Comparison of ENCODE assay signal across 8 mouse cellular contexts in the genomic region with DNA sequence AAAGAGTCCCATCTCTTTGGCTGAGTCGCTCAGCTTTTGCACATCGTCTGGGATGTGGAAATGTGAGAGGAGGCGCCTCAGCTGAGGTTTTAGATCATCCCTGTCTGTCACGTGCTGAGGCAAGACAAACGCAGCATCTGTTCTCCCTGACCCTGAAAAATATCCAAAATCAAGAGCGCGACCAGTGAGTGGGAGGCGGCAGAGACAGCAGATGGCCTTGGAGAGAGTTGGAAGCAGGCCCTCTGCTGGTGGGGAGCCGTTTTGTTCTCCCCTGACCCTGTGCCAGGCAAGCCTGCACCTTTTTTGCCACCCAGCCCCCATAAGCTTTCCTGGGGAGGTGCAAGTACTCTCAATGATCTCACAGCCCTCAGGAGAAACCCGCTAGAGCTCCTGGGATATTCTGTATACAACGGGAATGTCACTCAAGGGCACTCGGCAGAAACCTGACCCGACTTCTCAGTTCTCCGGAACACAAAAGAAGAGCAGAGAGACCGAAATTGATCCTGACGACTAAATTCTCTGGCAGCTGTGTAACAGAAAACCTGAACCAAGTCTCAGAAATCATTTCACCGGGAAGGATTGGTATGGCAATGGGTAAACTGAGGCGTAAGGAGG. TPM values are rescaled to one million over a fixed set of nuclear protein-coding genes. Genes with fewer than 3 reads are reported as not detected.
DNase-seq lines count a peak whose midpoint lies in the region; ATAC-seq and TF ChIP-seq lines count a peak whose summit lies in the region.

No protein-coding gene starts in this region.

- TF ChIP-seq CTCF in bone marrow, adult 2 months (IDR thresholded peaks at IDR 0.05; ENCODE audit: control insufficient read depth, insufficient read depth, low read length) = peak; percentile 76
- TF ChIP-seq CTCF in embryonic fibroblast, embryonic 13.5 days (IDR thresholded peaks at IDR 0.05; ENCODE audit: borderline replicate concordance, insufficient read depth, low read length) = peak; percentile 61; the same call in 1 of the 2 replicates

- no peak overlapping the region for H3K4me3 ChIP-seq in bone marrow, adult 2 months (replicated peaks; ENCODE audit: control insufficient read depth, low read depth, low read length)
- H3K4me3 ChIP-seq in embryonic fibroblast, embryonic 13.5 days (ENCODE audit: insufficient read depth, low read length) = no peak overlapping the region
- 0 out of 2 replicates have a peak overlapping the region, but pooled peaks have one; percentile 6 for H3K4me3 ChIP-seq in heart, embryonic 12.5 days
- H3K4me3 ChIP-seq in kidney, embryonic 16.5 days (ENCODE audit: low read length) = peak overlapping the region; percentile 29; the same call in 1 of the 2 replicates
- H3K4me3 ChIP-seq in myocyte = no peak overlapping the region

- H3K36me3 ChIP-seq in heart, embryonic 12.5 days = no peaks in the 10 kb centered on the region
- no peaks in the 10 kb centered on the region for H3K36me3 ChIP-seq in kidney, embryonic 16.5 days (ENCODE audit: insufficient read depth, low read length)
- H3K36me3 ChIP-seq in myocyte (ENCODE audit: control insufficient read depth, insufficient read depth) = no peaks in the 10 kb centered on the region

- no peak overlapping the region for H3K9ac ChIP-seq in heart, embryonic 12.5 days
- peak overlapping the region; percentile 49; the same call in 1 of the 2 replicates for H3K9ac ChIP-seq in kidney, embryonic 16.5 days (replicated peaks; ENCODE audit: low read length)

- H3K9me3 ChIP-seq in heart, embryonic 12.5 days (replicated peaks) = no peaks in the 10 kb centered on the region
- H3K9me3 ChIP-seq in kidney, embryonic 16.5 days (ENCODE audit: low read length) = no peaks in the 10 kb centered on the region

- no peak for ATAC-seq in heart, embryonic 12.5 days (ENCODE audit: insufficient number of reproducible peaks, low FRiP score)
- peak; percentile 58 for ATAC-seq in kidney, embryonic 16.5 days (ENCODE audit: low FRiP score, low TSS enrichment)

- H3ac ChIP-seq in myocyte (ENCODE audit: control insufficient read depth, insufficient read length) = no peak overlapping the region

- H3K27ac ChIP-seq in bone marrow, adult 2 months (ENCODE audit: control insufficient read depth, insufficient read depth, low read depth, low read length, poor library complexity) = no peak overlapping the region
- H3K27ac ChIP-seq in embryonic fibroblast, embryonic 13.5 days (ENCODE audit: insufficient read depth, low read length) = no peak overlapping the region
- H3K27ac ChIP-seq in heart, embryonic 12.5 days (ENCODE audit: poor library complexity, severe bottlenecking) = no peak overlapping the region
- 0 out of 2 replicates have a peak overlapping the region, but pooled peaks have one; percentile 30 for H3K27ac ChIP-seq in kidney, embryonic 16.5 days (ENCODE audit: low read length)

- H3K4me2 ChIP-seq in heart, embryonic 12.5 days = peak overlapping the region; percentile 58
- peak overlapping the region; percentile 50 for H3K4me2 ChIP-seq in kidney, embryonic 16.5 days (replicated peaks; ENCODE audit: low read depth, low read length)
- H3K4me2 ChIP-seq in myocyte (ENCODE audit: low read depth) = peak overlapping the region; percentile 67

- TF ChIP-seq POLR2A in bone marrow, adult 2 months (IDR thresholded peaks at IDR 0.05; ENCODE audit: borderline replicate concordance, control insufficient read depth, low read depth, low read length) = no peak
- no peak for TF ChIP-seq POLR2A in embryonic fibroblast, embryonic 13.5 days (IDR thresholded peaks at IDR 0.05; ENCODE audit: low read depth, low read length)
- no peak for TF ChIP-seq POLR2A in myocyte (IDR thresholded peaks at IDR 0.05; ENCODE audit: insufficient read length, low read depth)

- no peaks in the 10 kb centered on the region for H3K27me3 ChIP-seq in heart, embryonic 12.5 days (replicated peaks)
- no peaks in the 10 kb centered on the region for H3K27me3 ChIP-seq in kidney, embryonic 16.5 days (ENCODE audit: insufficient read depth, low read length)
- H3K27me3 ChIP-seq in myocyte (ENCODE audit: control insufficient read depth, insufficient read depth, insufficient read length) = no peaks in the 10 kb centered on the region

- DNase-seq in A20 (ENCODE audit: low read depth, low spot score) = peak; percentile 75
- peak; percentile 53 for DNase-seq in liver
- DNase-seq in spleen, postnatal 4 days (ENCODE audit: low spot score in 2 of 2) = peak; percentile 39 to 75

- no peaks in the 10 kb centered on the region for H3K4me1 ChIP-seq in bone marrow, adult 2 months (ENCODE audit: control insufficient read depth, insufficient read depth, low read length)
- H3K4me1 ChIP-seq in embryonic fibroblast, embryonic 13.5 days (ENCODE audit: control insufficient read depth, insufficient read depth, low read length) = no peaks in the 10 kb centered on the region
- H3K4me1 ChIP-seq in heart, embryonic 12.5 days (replicated peaks) = peaks cover 8% of the 10 kb centered on the region; the same call in 1 of the 2 replicates
- H3K4me1 ChIP-seq in kidney, embryonic 16.5 days (ENCODE audit: insufficient read depth, low read length) = peaks cover 11% of the 10 kb centered on the region; the same call in 1 of the 2 replicates

- H3K79me2 ChIP-seq in myocyte (ENCODE audit: control insufficient read depth, insufficient read depth) = no peaks in the 10 kb centered on the region

- WGBS in bone marrow, adult 2 months = 40% methylated on average over 18 of the region's 18 CpGs
- WGBS in heart, embryonic 12.5 days = 27% methylated on average over 18 of the region's 18 CpGs
- WGBS in kidney, embryonic 16.5 days = 17% methylated on average over 18 of the region's 18 CpGs

TF ChIP-seq in myocyte, 11 proteins besides CTCF, POLR2A, EP300 and RAD21:
- TF ChIP-seq MYOG (IDR thresholded peaks at IDR 0.05; ENCODE audit: control insufficient read depth in 1 of 3, insufficient read depth in 1 of 3, insufficient read length in 2 of 3, low read depth in 2 of 3) (peak; percentile 33 to 83 (median 82)), REST (IDR thresholded peaks at IDR 0.05; ENCODE audit: insufficient read depth, insufficient read length) (no peak), MYOD1 (IDR thresholded peaks at IDR 0.05; ENCODE audit: control insufficient read depth in 1 of 3, insufficient read length in 2 of 3, low read depth in 2 of 3) (peak in 2 of 3 experiments; percentile 74 to 87), USF1 (IDR thresholded peaks at IDR 0.05; ENCODE audit: low read depth) (peak; percentile 88), E2F4 (IDR thresholded peaks at IDR 0.05; ENCODE audit: insufficient read depth) (no peak), TCF12 (IDR thresholded peaks at IDR 0.05; ENCODE audit: insufficient read depth, poor library complexity, severe bottlenecking) (peak; percentile 55)
TF ChIP-seq in myocyte: peak in this region for 4.

RNA-seq across cellular contexts. Expression of a gene that starts 37.6 kb away (rescaled TPM):
- 1.1 and 4.3 TPM in 2 replicates for polyA plus RNA-seq in bone marrow, adult 2 months (2011; ENCODE audit: insufficient read depth, insufficient read length, low replicate concordance, missing spikeins)
- 0.28 and 0.81 TPM in 2 replicates for polyA plus RNA-seq in embryonic fibroblast, embryonic 13.5 days (2011; ENCODE audit: insufficient read length, low read depth, missing spikeins)
- polyA plus RNA-seq in heart, embryonic 12.5 days (2016; fragmentation: Nextera tagmentation; extraction: Ambion mirVana) = 0.34 and 0.37 TPM in 2 replicates
- polyA plus RNA-seq in kidney, embryonic 16.5 days (2015; fragmentation: Nextera tagmentation; extraction: Ambion mirVana) = 0.36 and 0.40 TPM in 2 replicates
- polyA plus RNA-seq in myocyte (2012; fragmentation: generic; extraction: Trizol) = 5.0 TPM

Comparison
In these comparisons a context has a peak if more than half of its experiments do, and no peak if none do; other contexts are left out.
1. H3K4me3 ChIP-seq: peak in heart, embryonic 12.5 days (single experiment) and kidney, embryonic 16.5 days (single experiment); none in bone marrow, adult 2 months (single experiment), embryonic fibroblast, embryonic 13.5 days (single experiment) and myocyte (single experiment).
2. Peak in every context shown above with its lines, with median percentiles within 50 percentile points of each other: DNase-seq and H3K4me2 ChIP-seq.